Mouse (Mus musculus) mouse embryonic stem cell (cell line): ENCODE results near the gene Plcb4.

ENCODE experiments used
- in situ Hi-C, 2 experiments: fragments of 300-500 bp; cut with MboI; formaldehyde crosslinking; loops; 1 replicate in 1 of 2; 3 replicates in 1 of 2; pipeline ENCODE4 v1.14.3; 2019 to 2020; ENCODE audit warnings: low sequenced_read_pairs in 2 of 2, low pct_unique_long_range_greater_than_20kb in 1 of 2, mixed read lengths in 1 of 2; ENCODE audit not compliant: unreplicated experiment in 1 of 2

Plcb4 gene

DNA sequence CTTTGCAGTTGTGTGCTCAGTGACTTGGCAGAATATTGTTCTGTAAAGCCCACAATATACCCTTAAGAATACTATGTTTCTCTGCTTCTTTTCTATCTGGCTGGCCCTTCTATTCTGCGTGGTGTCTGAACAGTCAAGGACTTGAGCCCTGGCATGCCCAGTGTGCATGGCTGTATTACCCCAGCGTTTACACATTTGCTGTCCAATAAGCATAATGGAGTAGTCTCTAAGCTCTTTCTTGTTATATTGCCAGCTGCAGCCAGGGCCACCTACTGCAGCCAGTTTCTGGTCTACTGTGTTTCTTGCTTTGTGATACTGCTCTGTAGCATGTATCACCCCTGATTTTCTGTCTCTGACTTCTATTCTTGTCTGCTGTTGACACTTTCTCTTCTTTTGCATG lies 166.8 kb downstream of the Plcb4 start:
- in situ Hi-C loops, result no loop called here

DNA sequence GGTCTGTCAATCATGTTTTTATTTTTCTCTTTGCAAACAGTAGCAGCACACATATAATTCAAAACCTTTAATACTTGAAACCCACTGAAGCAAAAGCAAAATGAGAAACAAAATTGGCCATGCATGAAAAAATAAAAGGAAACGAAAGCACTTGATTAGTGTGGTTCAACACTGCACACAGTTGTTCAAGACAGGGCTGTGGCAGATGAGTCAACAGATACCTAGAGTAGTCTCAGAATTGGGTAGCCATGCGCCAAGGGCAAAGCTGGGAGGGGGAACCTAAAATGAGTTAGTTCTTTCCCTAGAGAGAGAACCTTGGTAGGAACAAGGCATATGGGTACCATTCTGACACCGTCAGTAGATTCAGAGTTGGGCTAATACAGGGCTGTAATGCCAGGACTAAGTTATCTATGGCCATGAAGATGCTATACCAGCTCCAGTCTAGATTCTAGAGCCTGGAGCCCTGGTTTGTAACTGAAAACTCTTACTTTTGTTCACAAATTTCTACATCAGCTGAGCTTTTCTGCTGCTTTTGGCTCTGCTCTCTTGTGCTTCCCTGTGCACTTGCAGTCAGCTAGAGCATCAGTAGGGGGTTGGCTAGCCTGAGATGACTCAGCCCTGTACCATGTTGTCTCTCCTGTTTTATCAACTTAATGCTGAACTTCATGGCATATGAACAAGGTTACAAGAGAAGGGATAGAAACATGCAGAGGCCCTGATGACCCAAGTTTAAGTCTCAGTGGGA lies 168.0 kb downstream of the Plcb4 start:
- in situ Hi-C loops, result no loop called here

DNA sequence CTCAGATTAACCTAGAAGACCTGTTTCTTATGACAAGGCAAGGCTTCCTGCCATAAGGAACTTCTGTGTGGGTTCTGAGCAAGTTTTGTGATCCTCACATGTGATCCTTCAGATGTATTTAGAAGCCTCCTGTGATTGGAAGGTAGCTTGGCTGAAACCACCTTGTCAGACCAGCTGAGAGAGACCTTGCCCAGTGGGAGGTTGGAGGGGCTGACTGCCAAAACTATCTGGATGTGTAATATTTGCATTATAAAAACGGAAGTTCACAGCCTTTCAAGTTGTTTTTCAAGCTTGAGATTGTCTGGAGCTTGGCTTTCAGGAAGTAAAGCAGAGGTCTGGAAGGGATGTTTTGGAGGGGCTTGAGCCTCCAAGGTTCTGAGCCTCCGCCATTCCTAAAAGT lies 169.6 kb downstream of the Plcb4 start:
- in situ Hi-C loops, result no loop called here

DNA sequence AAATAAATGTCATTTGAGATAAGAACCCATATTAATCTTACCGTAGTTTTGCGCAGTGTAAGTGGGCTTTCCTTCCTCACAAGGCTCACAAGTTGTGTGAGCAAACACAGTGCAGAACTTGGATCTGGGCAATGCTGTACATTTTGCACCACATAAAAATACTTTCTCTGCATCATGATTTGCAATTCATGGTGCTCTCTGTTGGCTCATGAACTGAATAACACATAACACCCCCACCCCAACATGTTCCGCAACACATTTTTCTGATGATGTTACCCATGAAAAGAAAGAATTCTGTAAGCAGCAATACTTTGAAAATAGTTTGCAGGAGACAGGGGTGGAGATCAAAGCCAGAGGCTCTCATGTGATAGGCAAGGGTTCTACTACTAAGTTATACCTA lies 174.9 kb downstream of the Plcb4 start:
- in situ Hi-C loops, result no loop called here

DNA sequence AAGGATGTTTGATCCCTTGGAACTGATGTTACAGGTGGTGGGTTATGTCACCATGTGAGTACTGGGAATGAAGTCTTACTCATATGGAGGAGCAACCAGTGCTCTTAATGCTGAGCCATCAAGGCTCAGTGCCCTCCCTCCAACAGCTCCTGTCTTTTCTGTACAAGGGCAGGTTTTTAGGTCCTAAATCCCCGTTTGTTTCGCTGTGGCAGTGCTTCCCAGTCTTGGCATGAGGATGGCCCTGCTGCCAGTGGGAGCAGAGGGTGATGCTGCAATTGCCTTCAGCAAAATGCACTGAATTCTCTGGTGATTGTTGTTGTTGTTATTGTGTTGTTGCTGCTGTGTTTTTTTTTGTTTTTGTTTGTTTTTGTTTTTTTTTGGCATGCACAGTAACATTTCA lies 175.6 kb downstream of the Plcb4 start:
- in situ Hi-C loops, result no loop called here

DNA sequence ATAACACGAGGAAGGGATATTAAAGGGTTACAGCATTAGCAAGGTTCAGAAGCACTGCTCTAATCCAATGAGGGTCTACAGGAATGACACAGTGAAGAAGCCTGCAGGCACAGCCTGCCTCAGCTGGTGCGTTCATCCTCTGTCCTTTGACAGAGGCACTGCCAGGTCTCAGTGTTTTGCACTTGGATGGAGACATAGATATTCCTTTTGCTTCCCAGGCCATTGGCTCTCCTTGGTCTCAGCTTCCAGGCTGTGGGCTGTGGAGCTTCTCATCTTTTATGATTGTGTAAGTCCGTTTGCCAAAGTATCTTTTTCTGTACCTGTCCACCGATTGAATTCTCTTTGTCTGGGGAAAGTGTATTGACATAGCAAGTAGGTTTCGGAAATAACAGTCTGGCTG lies 177.1 kb downstream of the Plcb4 start:
- in situ Hi-C loops, result no loop called here

DNA sequence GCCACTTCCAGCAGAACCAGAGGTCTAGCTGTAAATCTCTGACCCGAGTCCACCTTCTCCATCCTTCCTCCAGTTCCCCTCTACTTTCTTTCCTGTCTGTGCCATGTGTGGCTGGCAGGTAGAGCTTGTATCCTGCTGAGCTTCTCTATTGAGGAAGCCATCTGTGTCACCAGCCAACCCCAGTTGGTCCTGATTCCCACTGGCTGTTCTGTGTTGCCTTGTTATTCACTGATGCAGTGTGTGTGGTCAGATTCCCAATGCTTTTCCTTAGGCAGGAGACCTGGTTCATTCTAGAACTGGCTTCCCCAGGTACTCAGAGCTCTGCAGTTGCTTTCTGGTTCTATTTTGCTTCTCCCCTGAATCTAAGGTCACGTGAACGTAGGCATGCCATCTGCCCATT lies 177.6 kb downstream of the Plcb4 start:
- in situ Hi-C loops, result no loop called here

DNA sequence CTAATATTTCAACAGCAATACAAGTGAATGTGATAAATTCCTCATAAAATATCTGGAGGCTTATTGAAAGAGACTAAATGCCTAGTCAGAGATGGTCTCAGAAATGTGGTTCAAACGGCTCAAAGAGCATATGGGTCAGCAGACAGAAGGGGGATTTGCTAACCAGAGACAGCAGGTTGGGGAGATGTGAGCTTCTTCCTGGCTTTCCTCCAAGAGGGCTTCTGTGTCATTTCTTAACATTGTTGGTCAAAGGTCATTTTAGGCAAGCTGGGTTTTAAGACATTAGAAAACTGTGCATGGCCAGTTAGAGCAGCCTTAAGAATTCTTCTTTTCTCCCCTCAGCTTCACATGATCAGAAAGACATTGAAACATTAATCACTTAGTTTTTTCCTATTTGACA lies 178.9 kb downstream of the Plcb4 start:
- in situ Hi-C loops, result no loop called here

DNA sequence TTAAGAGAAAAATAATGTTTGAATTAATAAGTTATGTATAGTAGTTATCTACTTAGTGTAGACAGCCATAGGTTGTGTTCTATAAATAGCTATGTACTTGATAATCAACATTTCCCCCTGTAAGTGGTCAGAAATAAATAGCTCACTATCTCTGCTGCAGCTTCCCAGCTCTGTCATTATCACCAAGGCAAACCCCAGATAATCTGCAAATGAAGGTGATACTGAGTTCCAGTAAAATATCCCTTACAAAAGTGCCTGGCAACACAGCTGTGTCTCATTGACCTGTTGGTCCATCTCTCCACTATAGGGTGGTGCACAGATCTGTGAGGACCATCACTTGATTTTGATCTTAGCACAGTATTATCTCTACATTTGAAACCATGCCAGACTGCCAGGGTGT lies 179.3 kb downstream of the Plcb4 start:
- in situ Hi-C loops, result no loop called here

DNA sequence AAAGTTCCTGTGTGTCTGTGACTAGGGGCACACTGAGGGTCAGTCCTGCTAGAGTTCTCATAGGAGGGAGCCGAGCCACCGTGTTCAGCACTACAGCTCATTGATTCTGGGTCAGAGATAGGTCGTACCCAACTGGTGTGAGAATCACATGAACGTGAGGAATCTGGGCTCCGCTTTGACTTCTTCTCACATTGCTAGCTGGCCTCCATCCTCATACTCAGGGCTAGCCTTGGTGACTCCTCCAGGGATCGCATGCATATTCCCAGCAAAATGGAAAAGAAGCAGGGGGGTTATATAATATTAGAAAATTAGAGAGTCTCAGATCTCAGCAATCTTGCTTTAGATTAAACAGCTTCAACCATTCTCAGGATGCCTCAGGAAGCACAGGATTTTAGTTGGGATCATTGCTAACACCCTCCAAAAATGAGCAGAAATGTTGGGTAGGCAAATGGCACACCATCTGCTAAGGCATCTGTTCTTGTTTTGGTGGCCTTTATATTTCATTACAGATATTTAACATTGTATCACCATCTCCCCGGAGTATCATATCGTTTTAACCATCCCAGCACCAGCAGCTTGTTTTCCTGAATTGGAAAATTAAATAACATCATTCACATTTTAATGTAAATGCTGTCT lies 180.0 kb downstream of the Plcb4 start:
- in situ Hi-C loops, result no loop called here

DNA sequence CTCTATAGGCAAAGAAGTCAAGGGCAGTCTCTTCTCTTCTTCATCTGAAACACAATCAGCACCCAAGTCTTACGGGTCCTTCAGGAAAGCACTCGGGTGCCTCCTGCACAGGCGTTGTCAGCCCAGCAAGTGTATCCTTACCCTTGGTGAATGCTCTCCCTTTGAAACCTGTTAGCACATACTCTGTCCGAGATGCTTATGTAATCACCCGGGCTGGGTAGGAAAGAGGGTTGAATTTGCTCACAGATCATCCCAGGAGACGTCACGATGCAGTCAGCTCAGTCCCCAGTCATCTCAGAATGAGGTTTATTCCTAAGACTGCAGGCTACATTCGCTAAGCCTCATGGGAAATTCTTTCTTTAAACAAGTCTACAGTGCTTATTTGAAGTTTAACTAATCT lies 184.9 kb downstream of the Plcb4 start:
- in situ Hi-C loops, result no loop called here

DNA sequence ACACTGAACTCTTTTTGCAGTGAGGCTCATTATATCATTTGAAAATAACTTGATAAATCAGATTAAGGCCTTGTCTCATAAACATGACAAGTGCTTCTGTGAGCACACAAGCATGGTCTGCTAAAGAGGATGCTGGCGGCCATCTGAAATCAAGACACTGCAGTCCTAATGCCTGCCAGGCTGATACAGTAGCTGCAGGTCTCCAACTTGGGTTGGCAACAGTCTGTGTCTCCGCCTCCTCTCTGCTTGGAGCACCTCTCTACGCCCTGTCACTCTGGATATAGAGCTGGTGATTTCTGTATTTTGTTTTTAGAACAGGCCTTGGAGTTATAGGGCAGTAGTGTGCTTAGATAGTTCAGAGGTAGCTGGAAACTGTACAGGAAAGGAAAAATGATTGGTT lies 188.1 kb downstream of the Plcb4 start:
- in situ Hi-C loops, result no loop called here

DNA sequence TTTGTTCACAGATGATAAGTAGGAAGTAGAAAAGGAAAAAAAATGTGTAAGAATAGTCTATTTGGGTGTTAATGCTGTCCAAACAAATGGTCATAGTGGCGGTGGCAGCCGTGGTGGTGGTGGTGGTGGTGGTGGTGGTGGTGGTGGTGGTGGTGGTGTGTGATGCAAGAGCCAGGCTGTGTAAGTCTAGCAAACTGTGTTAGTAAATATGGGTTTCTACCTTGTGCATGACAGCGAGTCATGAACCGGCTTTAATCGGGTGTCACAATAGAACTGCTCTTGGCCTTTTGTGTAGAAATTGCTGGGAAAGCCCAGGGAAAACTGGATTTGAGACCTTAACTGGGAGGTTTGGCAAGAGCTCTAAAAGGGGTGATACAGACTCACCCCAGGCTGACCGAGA lies 188.9 kb downstream of the Plcb4 start:
- in situ Hi-C loops, result no loop called here

DNA sequence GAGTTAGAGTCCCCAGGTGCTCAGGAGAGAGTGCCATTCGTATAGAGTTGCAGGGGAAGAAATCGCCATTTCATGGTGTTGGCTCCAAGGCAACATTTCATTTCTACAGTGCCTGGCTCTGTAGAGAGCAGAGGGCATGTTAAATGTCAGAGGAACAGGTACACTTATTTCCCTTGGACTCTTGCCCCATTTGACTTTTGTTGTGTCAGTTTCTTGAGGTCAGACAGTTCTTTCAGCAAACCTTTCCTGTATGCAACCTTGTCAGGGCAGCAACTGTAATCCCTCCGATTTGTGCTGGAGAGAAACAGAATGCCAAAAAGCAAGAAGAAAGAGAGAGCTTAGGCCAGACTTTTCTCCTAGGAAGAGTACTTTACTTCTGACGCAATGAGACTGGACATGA lies 189.4 kb downstream of the Plcb4 start:
- in situ Hi-C loops, result no loop called here

DNA sequence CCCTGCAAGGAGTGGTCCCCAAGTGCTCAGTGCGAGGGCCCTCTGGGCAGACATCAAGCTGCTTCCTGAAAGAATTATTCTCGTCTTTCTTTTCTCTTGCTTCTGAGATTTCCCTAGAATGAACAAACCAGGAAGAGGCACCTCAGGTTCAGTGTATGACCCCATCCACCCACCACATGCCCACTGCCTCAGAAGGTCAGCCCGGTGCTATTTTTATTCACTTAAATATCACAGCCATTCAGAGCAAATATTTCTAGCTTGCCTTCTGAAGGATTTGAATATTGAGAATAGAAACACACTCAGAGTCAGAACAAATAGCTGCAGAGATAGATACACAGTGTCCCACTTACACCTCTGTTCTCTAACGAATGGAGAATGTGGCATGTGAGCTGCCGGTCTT lies 193.2 kb downstream of the Plcb4 start:
- in situ Hi-C loops, result no loop called here

DNA sequence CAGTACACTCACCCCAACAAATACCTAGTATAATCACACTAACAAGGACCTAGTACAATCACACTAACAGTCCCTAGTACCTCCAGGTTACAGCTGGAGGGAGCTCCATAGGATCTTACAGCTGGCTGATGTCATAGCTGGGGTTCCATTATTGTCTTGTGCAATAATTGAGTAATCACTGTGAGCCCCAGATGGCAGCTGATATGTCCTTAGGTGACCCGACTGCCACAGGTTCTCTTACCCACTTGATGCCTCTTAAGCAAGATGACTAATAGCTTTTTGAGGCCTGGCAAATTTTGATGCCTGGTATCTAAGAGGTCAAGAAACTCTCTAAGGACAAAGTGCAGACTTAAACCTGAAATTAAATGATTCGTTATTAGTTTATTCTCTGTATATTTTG lies 194.3 kb downstream of the Plcb4 start:
- in situ Hi-C loops, result no loop called here

DNA sequence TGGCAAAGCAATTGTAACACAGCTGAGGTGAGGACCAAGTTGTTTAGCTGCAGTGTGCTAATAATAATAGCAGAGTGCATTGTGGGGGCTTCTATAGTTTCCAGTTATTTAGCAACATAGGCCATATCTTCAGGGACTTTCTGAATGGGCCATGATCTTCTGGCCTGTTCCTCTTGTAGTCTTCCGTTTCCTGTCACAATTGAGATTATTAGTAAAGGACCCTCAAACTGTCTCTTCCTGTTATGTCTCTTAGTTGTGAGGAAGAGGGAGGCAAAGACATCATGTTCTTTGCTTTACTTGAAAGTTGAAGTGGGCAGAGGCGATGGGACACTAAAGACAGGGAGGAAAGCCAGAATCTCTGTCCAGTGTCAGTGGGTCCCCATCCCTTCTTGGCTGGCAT lies 195.2 kb downstream of the Plcb4 start:
- in situ Hi-C loops, result no loop called here

DNA sequence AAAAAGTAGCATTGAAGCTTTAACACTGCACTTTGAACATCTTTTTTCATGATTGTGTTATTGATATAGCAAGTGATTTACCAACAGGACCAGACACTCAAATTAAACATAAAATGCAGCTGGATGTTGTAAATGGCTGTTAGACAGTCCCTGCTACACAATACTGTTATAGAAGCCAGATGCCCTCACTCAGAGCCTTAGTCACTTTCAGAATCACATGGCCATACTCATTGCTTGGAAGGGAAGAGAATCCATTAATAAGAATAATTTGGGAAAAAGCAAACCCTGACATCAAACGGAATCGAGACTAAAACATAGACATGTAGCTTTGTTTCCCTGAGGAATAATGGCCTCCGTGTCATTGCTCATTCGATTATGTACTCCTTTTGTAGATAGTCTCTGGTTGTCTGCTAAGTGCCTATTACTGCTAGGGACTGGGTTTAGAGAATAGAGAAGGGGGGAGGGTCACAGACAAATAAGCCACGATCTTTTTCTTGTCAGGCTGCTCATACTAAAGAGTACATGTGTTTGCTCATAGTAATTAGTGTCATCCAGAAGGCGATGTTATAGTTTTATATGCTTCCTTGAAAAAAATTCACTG lies 197.2 kb downstream of the Plcb4 start:
- in situ Hi-C loops, result no loop called here

DNA sequence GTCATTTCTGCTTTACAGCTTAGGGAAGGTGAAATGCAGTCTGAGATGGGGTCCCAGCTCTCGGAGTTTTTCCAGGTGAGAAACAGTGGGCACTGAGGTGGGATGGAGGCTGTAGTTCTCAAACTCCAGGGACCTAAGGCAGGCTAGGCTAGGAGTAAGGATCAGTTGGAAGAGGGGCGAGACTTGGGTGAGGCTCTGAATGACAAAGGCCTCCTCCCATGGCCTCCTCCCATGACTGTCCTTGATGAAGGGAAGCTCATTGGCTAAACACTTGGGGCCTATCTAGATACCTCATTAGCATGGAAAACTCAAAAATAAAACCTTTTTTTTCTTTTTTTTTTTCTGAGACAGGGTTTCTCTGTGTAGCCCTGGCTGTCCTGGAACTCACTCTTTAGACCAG lies 198.0 kb downstream of the Plcb4 start:
- in situ Hi-C loops, result no loop called here
